Mouse (Mus musculus): ENCODE data around the gene Ckap2l. TPM values are rescaled to one million over a fixed set of nuclear protein-coding genes. Genes with fewer than 3 reads are reported as not detected.

Gene Ckap2l
- total and polyA plus RNA-seq, 3 experiments, result 0.08 to 0.55 (median 0.29) TPM

GRCm38 (mm10) chr2:129261151-129261794, 35.7 kb downstream of the Ckap2l start:
- no peaks in the 10 kb centered on the region for H3K36me3 ChIP-seq (ENCODE audit: control insufficient read depth, insufficient read depth, low read length)
- no peaks in the 10 kb centered on the region for H3K79me2 ChIP-seq (replicated peaks; ENCODE audit: control insufficient read depth, insufficient read depth, low read length)
- no peak for DNase-seq
- intact Hi-C loops (cut with DNase I), result no loop called here
- H3K4me1 ChIP-seq (ENCODE audit: control insufficient read depth, insufficient read depth, low read length), result no peaks in the 10 kb centered on the region
- no peak for TF ChIP-seq CTCF (IDR thresholded peaks at IDR 0.05)
- TF ChIP-seq POLR2A (IDR thresholded peaks at IDR 0.05; ENCODE audit: insufficient read depth, low read depth, low read length), result no peak
- TF ChIP-seq EP300 (IDR thresholded peaks at IDR 0.05; ENCODE audit: insufficient read depth, low read depth, low read length), result no peak
- no peak overlapping the region for H3K4me3 ChIP-seq
- no peak overlapping the region for H3K27ac ChIP-seq
- WGBS, result 33% methylated on average over 6 of the region's 6 CpGs
- H3K27me3 ChIP-seq (ENCODE audit: control insufficient read depth, insufficient read depth, low read length), result no peaks in the 10 kb centered on the region
- H3K9ac ChIP-seq (ENCODE audit: low read depth, low read length), result no peak overlapping the region

- Histone ChIP-seq H3K27me3 (ENCODE audit: control insufficient read depth, insufficient read depth, low read length) (no peaks in the 10 kb centered on the region), H3K4me3 (no peak overlapping the region), H3K79me2 (replicated peaks; ENCODE audit: control insufficient read depth, insufficient read depth, low read length) (no peaks in the 10 kb centered on the region), H3K27ac (no peak overlapping the region), H3K4me1 (ENCODE audit: control insufficient read depth, insufficient read depth, low read length) (no peaks in the 10 kb centered on the region), H3K36me3 (ENCODE audit: control insufficient read depth, insufficient read depth, low read length) (no peaks in the 10 kb centered on the region), H3K9ac (ENCODE audit: low read depth, low read length) (no peak overlapping the region)
- intact Hi-C loops (cut with DNase I), result no loop called here
- TF ChIP-seq POLR2A (IDR thresholded peaks at IDR 0.05; ENCODE audit: insufficient read depth, low read depth, low read length), result no peak
- no peak for TF ChIP-seq CTCF (IDR thresholded peaks at IDR 0.05)
- TF ChIP-seq EP300 (IDR thresholded peaks at IDR 0.05; ENCODE audit: insufficient read depth, low read depth, low read length), result no peak
- 53% methylated on average over 3 of the region's 3 CpGs for WGBS
- DNase-seq, result no peak
These were observed 36.4 kb downstream of the Ckap2l start for GRCm38 (mm10) chr2:129260646-129261045.

- Histone ChIP-seq H3K4me3 (no peak overlapping the region), H3K27me3 (ENCODE audit: control insufficient read depth, insufficient read depth, low read length) (no peaks in the 10 kb centered on the region), H3K79me2 (replicated peaks; ENCODE audit: control insufficient read depth, insufficient read depth, low read length) (no peaks in the 10 kb centered on the region), H3K9ac (ENCODE audit: low read depth, low read length) (no peak overlapping the region), H3K4me1 (ENCODE audit: control insufficient read depth, insufficient read depth, low read length) (no peaks in the 10 kb centered on the region), H3K36me3 (ENCODE audit: control insufficient read depth, insufficient read depth, low read length) (no peaks in the 10 kb centered on the region), H3K27ac (no peak overlapping the region)
- WGBS, result 36% methylated on average over 7 of the region's 7 CpGs
- DNase-seq, result peak; percentile 35 to 41
- TF ChIP-seq EP300 (IDR thresholded peaks at IDR 0.05; ENCODE audit: insufficient read depth, low read depth, low read length) (peak; percentile 85; the same call in 1 of the 2 replicates), POLR2A (IDR thresholded peaks at IDR 0.05; ENCODE audit: insufficient read depth, low read depth, low read length) (no peak), CTCF (IDR thresholded peaks at IDR 0.05) (peak; percentile 95; the same call in 1 of the 2 replicates)
- intact Hi-C loops (cut with DNase I), result loop anchor here (1.0 to 5.0 kb wide), 5 partner anchors 46 to 310 kb away; no protein-coding TSS in a partner anchor
These were observed 38.4 kb downstream of the Ckap2l start for GRCm38 (mm10) chr2:129258475-129259211.

- H3K4me1 ChIP-seq (ENCODE audit: control insufficient read depth, insufficient read depth, low read length), result no peaks in the 10 kb centered on the region
- intact Hi-C loops (cut with DNase I), result loop anchor here (1.0 to 5.0 kb wide), 5 partner anchors 46 to 310 kb away; no protein-coding TSS in a partner anchor
- 93% methylated on average over 3 of the region's 3 CpGs for WGBS
- no peak overlapping the region for H3K4me3 ChIP-seq
- no peak overlapping the region for H3K27ac ChIP-seq
- no peak for TF ChIP-seq CTCF (IDR thresholded peaks at IDR 0.05)
- TF ChIP-seq EP300 (IDR thresholded peaks at IDR 0.05; ENCODE audit: insufficient read depth, low read depth, low read length), result no peak
- TF ChIP-seq POLR2A (IDR thresholded peaks at IDR 0.05; ENCODE audit: insufficient read depth, low read depth, low read length), result no peak
- no peaks in the 10 kb centered on the region for H3K79me2 ChIP-seq (replicated peaks; ENCODE audit: control insufficient read depth, insufficient read depth, low read length)
- no peaks in the 10 kb centered on the region for H3K36me3 ChIP-seq (ENCODE audit: control insufficient read depth, insufficient read depth, low read length)
- DNase-seq, result no peak
- H3K9ac ChIP-seq (ENCODE audit: low read depth, low read length), result no peak overlapping the region
- no peaks in the 10 kb centered on the region for H3K27me3 ChIP-seq (ENCODE audit: control insufficient read depth, insufficient read depth, low read length)
These were observed 39.0 kb downstream of the Ckap2l start for GRCm38 (mm10) chr2:129258056-129258455.

- intact Hi-C loops (cut with DNase I), result loop anchor here (5.0 kb wide), 3 partner anchors 44 to 249 kb away; no protein-coding TSS in a partner anchor
- WGBS, result 78% methylated on average over 4 of the region's 4 CpGs
- TF ChIP-seq EP300 (IDR thresholded peaks at IDR 0.05; ENCODE audit: insufficient read depth, low read depth, low read length) (no peak), POLR2A (IDR thresholded peaks at IDR 0.05; ENCODE audit: insufficient read depth, low read depth, low read length) (no peak), CTCF (IDR thresholded peaks at IDR 0.05) (no peak)
These were observed 41.0 kb downstream of the Ckap2l start for GRCm38 (mm10) chr2:129256006-129256405.

GRCm38 (mm10) chr2:129254076-129254475, 42.9 kb downstream of the Ckap2l start:
- no peak for DNase-seq
- TF ChIP-seq POLR2A (IDR thresholded peaks at IDR 0.05; ENCODE audit: insufficient read depth, low read depth, low read length) (no peak), EP300 (IDR thresholded peaks at IDR 0.05; ENCODE audit: insufficient read depth, low read depth, low read length) (no peak), CTCF (IDR thresholded peaks at IDR 0.05) (no peak)
- Histone ChIP-seq H3K9ac (ENCODE audit: low read depth, low read length) (no peak overlapping the region), H3K27me3 (ENCODE audit: control insufficient read depth, insufficient read depth, low read length) (no peaks in the 10 kb centered on the region), H3K4me1 (ENCODE audit: control insufficient read depth, insufficient read depth, low read length) (no peaks in the 10 kb centered on the region), H3K4me3 (no peak overlapping the region), H3K79me2 (replicated peaks; ENCODE audit: control insufficient read depth, insufficient read depth, low read length) (no peaks in the 10 kb centered on the region), H3K36me3 (ENCODE audit: control insufficient read depth, insufficient read depth, low read length) (no peaks in the 10 kb centered on the region), H3K27ac (no peak overlapping the region)
- intact Hi-C loops (cut with DNase I), result no loop called here
- 50% methylated on average over 2 of the region's 2 CpGs for WGBS

More at GRCm38 (mm10) chr2:129256006-129256405, 41.0 kb downstream of the Ckap2l start:
- Histone ChIP-seq H3K4me1 (ENCODE audit: control insufficient read depth, insufficient read depth, low read length) (no peaks in the 10 kb centered on the region), H3K27me3 (ENCODE audit: control insufficient read depth, insufficient read depth, low read length) (no peaks in the 10 kb centered on the region), H3K4me3 (no peak overlapping the region), H3K36me3 (ENCODE audit: control insufficient read depth, insufficient read depth, low read length) (no peaks in the 10 kb centered on the region), H3K27ac (no peak overlapping the region), H3K9ac (ENCODE audit: low read depth, low read length) (no peak overlapping the region), H3K79me2 (replicated peaks; ENCODE audit: control insufficient read depth, insufficient read depth, low read length) (no peaks in the 10 kb centered on the region)
- no peak for DNase-seq

Measured in heart, adult 2 months (tissue).